Mouse (Mus musculus) testis, adult 2 months (tissue): ENCODE data around the gene Dok7.

ENCODE experiments used
- CTCF ChIP-seq: fragments of 200-500 bp; IDR thresholded peaks from 2 replicates; pipeline ENCODE4 v1.5.1; 2012; ENCODE audit warnings: low read depth, mild to moderate bottlenecking, inconsistent platforms, low read length, moderate library complexity; ENCODE audit not compliant: control insufficient read depth, insufficient read depth, insufficient replicate concordance
- POLR2A ChIP-seq: fragments of 200-500 bp; IDR thresholded peaks from 2 replicates; pipeline ENCODE4 v1.6.1; 2012; ENCODE audit warnings: low read depth, mild to moderate bottlenecking, inconsistent platforms, low read length, moderate library complexity; ENCODE audit not compliant: control insufficient read depth

GRCm38 (mm10) chr5:35118418-35118817 lies 61.9 kb downstream of the Dok7 start:
- TF ChIP-seq CTCF (no peak), POLR2A (no peak)
